ENCODE assay signal across 21 mouse cellular contexts in the genomic region with DNA sequence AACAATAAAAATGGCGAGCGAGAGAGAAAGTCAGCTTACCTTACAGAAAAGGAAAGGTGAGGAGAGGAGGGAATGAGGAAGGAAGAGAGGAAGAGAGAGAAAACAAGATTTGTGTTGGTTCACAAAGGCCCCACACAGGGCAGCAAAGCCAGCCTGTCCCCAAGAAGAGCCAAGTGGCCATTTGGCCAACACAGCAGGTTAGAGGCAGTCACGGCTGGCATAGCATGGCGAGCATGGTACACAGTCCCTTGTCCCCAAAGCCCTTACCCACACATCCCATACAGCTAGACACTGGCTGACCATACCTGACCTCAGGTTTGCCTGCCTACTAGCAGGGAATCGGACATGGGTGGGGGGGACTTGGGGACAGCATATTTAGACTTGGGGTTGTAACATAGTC. TPM values are rescaled to one million over a fixed set of nuclear protein-coding genes. Genes with fewer than 3 reads are reported as not detected.
A peak's percentile ranks its signal among the peaks of the same experiment; 100 is the strongest.
DNase-seq lines count a peak whose midpoint lies in the region; ATAC-seq and TF ChIP-seq lines count a peak whose summit lies in the region.
"Had no signal": no experiment of that assay in that cellular context is flagged by ENCODE, and none has a peak within 500 bp of the region (broad histone marks: within the 10 kb centered on the region; RNA-seq: fewer than 3 reads in every experiment).

No protein-coding gene starts in this region.

- no peaks in the 10 kb centered on the region for H3K27me3 ChIP-seq in cerebellum, adult 2 months (ENCODE audit: control insufficient read depth, insufficient read depth, low read length)
- H3K27me3 ChIP-seq: forebrain, embryonic 13.5 days had no signal

- no peak for TF ChIP-seq CTCF in cerebellum, adult 2 months (IDR thresholded peaks at IDR 0.05; ENCODE audit: borderline replicate concordance, insufficient read depth, low read depth, low read length)

- ATAC-seq in cerebellum, adult (ENCODE audit: insufficient number of reproducible peaks, low FRiP score, low TSS enrichment), result peak; percentile 60; the same call in 1 of the 2 replicates
- no peak for ATAC-seq in monocyte, adult 5-6 weeks (replicated peaks; ENCODE audit: insufficient number of reproducible peaks, low FRiP score, low TSS enrichment, poor library complexity, severe bottlenecking)
- ATAC-seq: CD4-positive, CD25-positive, alpha-beta regulatory T cell, adult 4 months; forebrain, embryonic 13.5 days; forebrain, postnatal 0 days; intestine, embryonic 16.5 days had no signal

- DNase-seq in cerebellum, postnatal 4 days (ENCODE audit: low spot score in 2 of 2), result no peak
- DNase-seq in cerebellum, adult 2 months, result peak; percentile 81 to 88
- DNase-seq in cerebellum, postnatal 10 days, result peak; percentile 75 to 79
- DNase-seq in lung, adult 18-20 months, result no peak
- DNase-seq in thymus, postnatal 25 days, result no peak
- DNase-seq: adrenal gland, adult 8-10 months; B cell, adult 2 months; forebrain, postnatal 0 days; gastrocnemius, adult 2 months; gastrocnemius, postnatal 25 days had no signal

- TF ChIP-seq POLR2A in cerebellum, adult 2 months (IDR thresholded peaks at IDR 0.05; ENCODE audit: borderline replicate concordance, insufficient read depth, low read length), result no peak

- no peak overlapping the region for H3K4me3 ChIP-seq in cerebellum, adult 2 months (replicated peaks; ENCODE audit: insufficient read depth, low read depth, low read length)
- H3K4me3 ChIP-seq: embryonic facial prominence, embryonic 10.5 days; forebrain, embryonic 13.5 days; gastrocnemius, adult 2 months; heart, embryonic 12.5 days; hindbrain, embryonic 10.5 days had no signal

- WGBS in cerebellum, adult 2 months, result 40% methylated on average over 5 of the region's 5 CpGs

- H3K4me1 ChIP-seq in cerebellum, adult 2 months (ENCODE audit: control insufficient read depth, insufficient read depth, low read length), result peaks cover 63% of the 10 kb centered on the region
- H3K4me1 ChIP-seq: forebrain, embryonic 13.5 days; heart, embryonic 12.5 days had no signal

- H3K27ac ChIP-seq in cerebellum, adult 2 months (ENCODE audit: insufficient read depth, low read length), result peak overlapping the region; percentile 84
- H3K27ac ChIP-seq: embryonic facial prominence, embryonic 10.5 days; forebrain, embryonic 13.5 days; gastrocnemius, adult 2 months; hindbrain, embryonic 10.5 days; hindbrain, embryonic 14.5 days had no signal

RNA-seq across cellular contexts. Expression of a gene that starts 28.1 kb away (rescaled TPM):
- 54.2 and 54.9 TPM in 2 replicates for polyA plus RNA-seq in cerebellum, adult 2 months (2012; rRNA removed)
- total RNA-seq in monocyte, adult 5-6 weeks (2017), result 45.7 to 57.4 TPM (median 56.8 TPM) in 3 replicates

RNA-seq across cellular contexts. Expression of a gene that starts 33.7 kb away (rescaled TPM):
- 0.74 and 1.1 TPM in 2 replicates for polyA plus RNA-seq in cerebellum, adult 2 months (2012; rRNA removed)
- total RNA-seq in monocyte, adult 5-6 weeks (2017), result not detected in 3 replicates
- total RNA-seq: granulocyte monocyte progenitor cell, adult 5-6 weeks had no signal
- polyA plus RNA-seq: CD4-positive, CD25-positive, alpha-beta regulatory T cell, adult 4 months; G1E had no signal

Comparison
In these comparisons a context has a peak if more than half of its experiments do, and no peak if none do; other contexts are left out.
1. DNase-seq: peak in cerebellum, adult 2 months (2 of 2) and cerebellum, postnatal 10 days (2 of 2); none in cerebellum, postnatal 4 days (0 of 2), lung, adult 18-20 months (0 of 2) and thymus, postnatal 25 days (single experiment).